Mouse (Mus musculus): Measurements from ENCODE around the gene Cbarp. TPM values are rescaled to one million over a fixed set of nuclear protein-coding genes. Genes with fewer than 3 reads are reported as not detected.
A peak's percentile ranks its signal among the peaks of the same experiment; 100 is the strongest.

The Cbarp gene
- total RNA-seq (2021) = 100 to 1,000 TPM; 129 to 266 TPM
- long read RNA-seq, experiment 1, transcript Cbarp-212 (11 exons, 3,175 nt) = major isoform, 109 of 209 reads
- long read RNA-seq, experiment 1, transcript Cbarp-201 (10 exons, 3,121 nt) = minor isoform, 5 of 209 reads
- long read RNA-seq, experiment 1, partial matches to known transcripts = 16 of 209 reads
- long read RNA-seq, experiment 1, other reads (novel, unspliced or antisense) = 77 of 209 reads
- long read RNA-seq, experiment 2, transcript Cbarp-212 (11 exons, 3,175 nt) = major isoform, 12 of 39 reads
- long read RNA-seq, experiment 2, partial matches to known transcripts = 21 of 39 reads
- long read RNA-seq, experiment 2, other reads (novel, unspliced or antisense) = 6 of 39 reads

GRCm38 (mm10) chr10:80140666-80141035, at the start of gene Cbarp:
Cbarp (minus strand) TSS chr10:80140835.
- DNase-seq (ENCODE audit: low spot score in 2 of 2) = no peak

- no peak for DNase-seq (ENCODE audit: low spot score in 2 of 2)
Measured at GRCm38 (mm10) chr10:80189999-80190398, 49.4 kb upstream of the Cbarp start.

GRCm38 (mm10) chr10:80188453-80189024, 47.9 kb upstream of the Cbarp start:
- DNase-seq (ENCODE audit: low spot score in 2 of 2) = no peak

GRCm38 (mm10) chr10:80187739-80188138, 47.1 kb upstream of the Cbarp start:
- DNase-seq (ENCODE audit: low spot score in 2 of 2) = no peak

- no peak for DNase-seq (ENCODE audit: low spot score in 2 of 2)
Measured at GRCm38 (mm10) chr10:80186649-80187048, 46.0 kb upstream of the Cbarp start.

GRCm38 (mm10) chr10:80182547-80182946, 41.9 kb upstream of the Cbarp start:
- DNase-seq (ENCODE audit: low spot score in 2 of 2) = no peak

- no peak for DNase-seq (ENCODE audit: low spot score in 2 of 2)
Measured at GRCm38 (mm10) chr10:80180823-80181222, 40.2 kb upstream of the Cbarp start.

GRCm38 (mm10) chr10:80180288-80180687, 39.7 kb upstream of the Cbarp start:
- no peak for DNase-seq (ENCODE audit: low spot score in 2 of 2)

GRCm38 (mm10) chr10:80179068-80180051, 38.7 kb upstream of the Cbarp start, which contains the start of gene Efna2:
Efna2 (plus strand) TSS chr10:80179482.
- peak; percentile 48 to 60 for DNase-seq (ENCODE audit: low spot score in 2 of 2)

- DNase-seq (ENCODE audit: low spot score in 2 of 2) = peak in 1 of 2 experiments; percentile 65
Measured at GRCm38 (mm10) chr10:80177441-80178279, 37.0 kb upstream of the Cbarp start.

- DNase-seq (ENCODE audit: low spot score in 2 of 2) = peak in 1 of 2 experiments; percentile 24
Measured at GRCm38 (mm10) chr10:80176270-80176834, 35.7 kb upstream of the Cbarp start.

GRCm38 (mm10) chr10:80175536-80176269, 35.1 kb upstream of the Cbarp start:
- peak in 1 of 2 experiments; percentile 22 for DNase-seq (ENCODE audit: low spot score in 2 of 2)

- peak; percentile 22 to 42 for DNase-seq (ENCODE audit: low spot score in 2 of 2)
Measured at GRCm38 (mm10) chr10:80174705-80175104, 34.1 kb upstream of the Cbarp start.

- DNase-seq (ENCODE audit: low spot score in 2 of 2) = peak in 1 of 2 experiments; percentile 25
Measured at GRCm38 (mm10) chr10:80173955-80174640, 33.5 kb upstream of the Cbarp start.

- peak in 1 of 2 experiments; percentile 15 for DNase-seq (ENCODE audit: low spot score in 2 of 2)
Measured at GRCm38 (mm10) chr10:80173358-80173757, 32.7 kb upstream of the Cbarp start.

GRCm38 (mm10) chr10:80172527-80173292, 32.1 kb upstream of the Cbarp start, which contains the start of gene 1600002K03Rik:
1600002K03Rik (plus strand) TSS chr10:80172944.
- peak; percentile 78 to 87 for DNase-seq (ENCODE audit: low spot score in 2 of 2)

GRCm38 (mm10) chr10:80171760-80172526, 31.3 kb upstream of the Cbarp start:
- DNase-seq (ENCODE audit: low spot score in 2 of 2) = peak; percentile 18 to 32

Measured in adrenal gland, adult 18-20 months (tissue).